Mouse (Mus musculus) cerebellum, postnatal 14 days (tissue): ENCODE measurements around the gene Cldn20.
A peak's percentile ranks its signal among the peaks of the same experiment; 100 is the strongest.

Experiments used
- DNase-seq, 2 experiments: peaks; one replicate each; pipeline ENCODE4 v3.0.0; 2021; ENCODE audit warnings: mixed read lengths in 2 of 2

Gene Cldn20

GRCm38 (mm10) chr17:3530549-3530948 is 1.8 kb upstream of the Cldn20 start:
- no peak for DNase-seq

GRCm38 (mm10) chr17:3531641-3532040 is 713 bp upstream of the Cldn20 start:
- DNase-seq: no peak

- DNase-seq: peak; percentile 24 to 36
These were observed 1.1 kb downstream of the Cldn20 start for GRCm38 (mm10) chr17:3533425-3533824.

DNA sequence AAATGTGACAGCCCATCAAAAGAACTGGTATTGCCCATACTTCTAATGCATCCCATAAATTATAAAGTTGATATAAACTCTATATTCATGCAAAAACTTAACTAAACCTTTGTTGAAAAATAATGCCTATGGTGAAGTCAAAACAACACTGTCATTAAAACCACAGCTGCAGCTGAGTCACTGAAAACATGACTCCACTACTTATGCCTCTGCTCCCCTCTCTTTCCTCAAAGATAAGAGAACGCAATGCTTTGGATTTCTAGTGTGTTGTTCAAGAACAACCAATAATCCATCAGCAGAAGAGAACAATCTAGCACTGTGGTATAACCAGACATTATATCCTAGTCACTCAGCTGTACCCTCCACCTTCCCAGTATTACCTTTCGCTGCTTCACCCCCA is 8.0 kb downstream of the Cldn20 start:
- DNase-seq: no peak

GRCm38 (mm10) chr17:3541033-3541432 is 8.7 kb downstream of the Cldn20 start:
- no peak for DNase-seq

- DNase-seq: no peak
These were observed 15.4 kb downstream of the Cldn20 start for GRCm38 (mm10) chr17:3547725-3548124.

- DNase-seq: peak in 1 of 2 experiments; percentile 5
These were observed 23.9 kb downstream of the Cldn20 start for GRCm38 (mm10) chr17:3556251-3556650.

GRCm38 (mm10) chr17:3557331-3558311 is 25.3 kb downstream of the Cldn20 start, which contains the start of gene Tfb1m:
Tfb1m (minus strand) TSS chr17:3557781.
- peak; percentile 97 to 99 for DNase-seq

DNA sequence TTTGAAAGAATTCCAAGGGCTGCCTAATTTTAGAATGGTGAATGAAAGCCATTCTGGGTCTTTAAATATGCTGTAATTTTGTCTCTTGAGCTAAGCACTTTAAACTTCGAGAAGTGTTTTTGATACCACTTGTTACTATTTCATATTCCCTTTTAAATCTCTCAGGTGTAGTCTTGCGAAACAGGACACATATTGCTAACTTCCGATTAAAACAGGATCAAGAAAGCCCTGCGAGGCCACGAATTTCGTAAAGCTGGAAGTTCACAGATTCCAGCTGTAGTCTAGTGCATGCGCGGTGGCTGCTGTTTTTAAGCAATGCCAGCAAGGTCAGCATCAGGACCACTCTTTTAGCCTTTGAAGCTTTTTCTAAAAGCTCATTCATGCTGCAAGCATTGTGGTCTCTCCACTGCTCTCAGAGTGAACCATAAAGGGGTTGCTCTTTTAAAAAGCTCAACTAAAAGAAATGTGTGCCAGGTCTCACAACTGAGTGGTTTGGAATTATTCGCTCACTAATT is 26.1 kb downstream of the Cldn20 start:
- DNase-seq: peak in 1 of 2 experiments; percentile 5

DNA sequence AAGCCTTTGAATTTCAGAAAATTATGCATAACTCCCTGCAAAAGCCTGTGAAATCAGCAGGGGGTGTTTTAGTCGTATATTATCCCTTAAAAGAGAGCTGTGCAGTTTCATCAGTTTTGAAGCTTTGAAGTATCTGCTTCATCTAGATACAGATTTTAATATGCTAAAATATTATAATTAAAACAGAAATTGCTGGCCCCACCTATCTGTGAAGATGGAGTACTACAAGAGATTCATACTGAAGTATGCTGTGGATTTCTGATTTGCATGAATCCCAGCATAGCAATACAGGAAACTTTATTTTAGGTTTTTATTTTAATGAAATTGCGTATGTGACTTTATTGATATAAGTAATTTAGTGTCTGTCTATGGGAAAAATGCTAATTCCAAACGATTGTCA is 28.2 kb downstream of the Cldn20 start:
- peak in 1 of 2 experiments; percentile 10 for DNase-seq

- DNase-seq: no peak
These were observed 30.1 kb downstream of the Cldn20 start for GRCm38 (mm10) chr17:3562405-3562804.

- DNase-seq: peak; percentile 88 to 91
These were observed 38.5 kb downstream of the Cldn20 start for GRCm38 (mm10) chr17:3570876-3571275.
